Mouse (Mus musculus) gastrocnemius, adult 2 months (tissue): Measurements from ENCODE around the gene Camk1d. TPM values are rescaled to one million over a fixed set of nuclear protein-coding genes. Genes with fewer than 3 reads are reported as not detected.

Experiments
- DNase-seq: peaks from one replicate; pipeline ENCODE4 v3.0.0; 2022
- H3K27ac ChIP-seq: fragments of 200-600 bp; 2 replicates; pipeline ENCODE4 v1.8.1; 2022; ENCODE audit warnings: mild to moderate bottlenecking
- H3K4me3 ChIP-seq: fragments of 200-600 bp; 2 replicates; pipeline ENCODE4 v1.8.1; 2022; ENCODE audit warnings: mild to moderate bottlenecking, moderate library complexity
- CTCF ChIP-seq: fragments of 200-600 bp; IDR thresholded peaks from 2 replicates; pipeline ENCODE4 v1.8.1; 2022; ENCODE audit warnings: antibody characterized with exemption, mild to moderate bottlenecking, moderate library complexity
- intact Hi-C: fragments of 180-260 bp; cut with DNase I; formaldehyde crosslinking; loops from one replicate; pipeline ENCODE4 v1.15.1; 2025
- long read RNA-seq, 2 experiments: library from polyadenylated mRNA; stranded (forward); transcript quantifications; one replicate each; pipeline ENCODE4 v2.0.0; 2021
- total RNA-seq, 2 experiments: library from RNA; stranded (reverse); gene quantifications; 2 replicates each; pipeline ENCODE4 v1.2.3; 2021

Camk1d gene
- 1 to 10 TPM; 1.6 TPM for total RNA-seq
- long read RNA-seq, experiment 1 = 0 reads
- long read RNA-seq, experiment 2, partial matches to known transcripts = 0 of 1 reads
- long read RNA-seq, experiment 2, other reads (novel, unspliced or antisense) = 1 of 1 reads

DNA sequence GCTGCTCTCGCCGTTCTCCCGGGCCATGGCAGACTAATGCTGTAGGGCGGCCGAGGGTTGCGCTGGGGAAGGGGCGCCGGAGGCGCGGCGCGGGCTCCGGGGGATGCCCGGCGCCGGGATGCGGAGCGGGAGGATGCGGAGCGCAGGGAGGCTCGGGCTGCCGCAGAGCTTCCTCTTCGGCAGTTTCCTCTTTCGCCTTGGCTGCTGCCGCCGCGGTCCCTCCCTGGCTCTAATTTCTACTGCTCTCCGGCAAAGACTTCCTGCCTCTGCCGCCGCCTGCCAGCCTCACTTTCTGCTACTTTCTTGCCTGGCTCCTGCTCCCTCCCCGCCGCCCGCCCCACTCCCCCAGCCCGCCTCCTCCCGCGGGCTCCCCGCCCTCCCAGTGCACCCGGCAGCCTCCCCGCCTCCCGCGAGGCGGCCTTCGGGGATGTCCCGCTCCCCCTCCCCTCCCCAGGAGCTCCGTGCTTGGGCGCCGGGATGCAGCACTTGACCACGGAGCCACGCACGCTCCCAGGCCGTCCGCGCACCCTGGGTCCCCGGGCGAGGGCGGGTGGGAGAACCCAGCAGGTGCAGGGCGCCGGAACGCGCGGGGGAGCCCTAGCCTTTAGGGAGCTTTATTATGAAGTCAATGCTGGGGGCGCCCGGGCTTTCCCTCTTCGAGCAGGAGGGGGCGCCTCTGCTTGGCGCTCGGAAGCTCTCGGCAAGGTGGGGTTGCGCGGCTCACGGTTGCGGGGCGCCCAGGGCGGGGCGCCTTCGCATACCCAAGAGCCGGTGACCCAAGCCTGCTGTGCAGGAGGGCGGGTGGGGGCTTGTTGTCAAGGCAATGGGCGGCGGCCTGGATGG, at the start of gene Camk1d:
Camk1d (minus strand) TSS at position 305 of the 843 bp plus-strand sequence.
- H3K27ac ChIP-seq = peak within 1 kb of the TSS; percentile 74
- peak; percentile 82 for DNase-seq
- peak within 1 kb of the TSS; percentile 75 for H3K4me3 ChIP-seq
- intact Hi-C loops = loop anchor here (5.0 kb wide), 1 partner anchor 262 kb away; no protein-coding TSS in a partner anchor
- peak; percentile 54 for TF ChIP-seq CTCF

GRCm38 (mm10) chr2:5762031-5762430, 47.7 kb upstream of the Camk1d start:
- H3K4me3 ChIP-seq = no peak overlapping the region
- H3K27ac ChIP-seq = no peak overlapping the region
- no peak for TF ChIP-seq CTCF
- intact Hi-C loops = no loop called here
- no peak for DNase-seq

DNA sequence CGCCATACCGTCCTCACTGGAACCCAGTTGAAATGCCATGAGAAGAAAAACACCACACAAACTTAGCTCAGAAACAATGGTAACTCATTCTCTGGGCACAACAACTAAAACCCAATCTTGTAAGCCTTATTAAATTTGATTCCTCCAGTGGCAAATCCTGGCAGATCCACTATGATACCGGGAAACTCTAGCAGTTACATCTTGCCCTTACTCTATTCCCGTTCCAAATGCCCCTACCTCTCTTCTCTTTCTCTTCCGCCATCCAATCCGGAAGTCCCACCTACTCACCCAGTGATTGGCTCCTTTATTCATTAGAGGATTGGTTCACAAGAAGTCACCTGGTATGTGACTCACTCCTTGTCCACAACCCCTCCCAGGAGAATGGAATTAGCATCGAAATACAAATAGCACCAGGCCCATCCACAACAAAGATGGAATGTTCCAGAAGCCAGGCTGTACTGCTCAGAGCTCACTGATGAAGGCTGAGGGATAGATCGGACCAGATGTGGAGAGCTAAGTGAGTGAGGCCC, 46.2 kb upstream of the Camk1d start:
- Histone ChIP-seq H3K4me3 (no peak overlapping the region), H3K27ac (no peak overlapping the region)
- no peak for TF ChIP-seq CTCF
- no peak for DNase-seq
- intact Hi-C loops = no loop called here

DNA sequence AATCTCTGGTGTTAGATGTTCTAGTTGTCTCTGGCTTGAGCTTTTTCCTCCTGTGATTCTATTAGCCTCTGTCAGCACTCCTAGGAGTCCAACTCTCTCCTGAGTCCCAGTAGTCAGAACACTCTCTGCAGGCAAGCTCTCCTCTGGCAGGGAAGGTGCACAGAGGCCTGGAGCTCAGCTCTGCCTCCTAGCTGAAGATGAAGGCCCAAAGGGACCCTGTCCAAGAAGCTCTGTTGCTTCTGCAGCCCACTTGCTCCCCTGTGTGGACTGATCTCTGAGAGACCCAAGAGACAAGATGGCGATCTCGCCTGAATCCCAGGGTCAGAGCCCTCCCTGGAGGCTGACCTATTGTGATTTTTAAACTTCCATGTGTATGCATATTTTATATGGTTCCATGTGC, 44.3 kb upstream of the Camk1d start:
- Histone ChIP-seq H3K4me3 (no peak overlapping the region), H3K27ac (no peak overlapping the region)
- DNase-seq = no peak
- intact Hi-C loops = no loop called here
- 0 out of 2 replicates have a peak, but pooled peaks have one; percentile 3 for TF ChIP-seq CTCF

- no peak for TF ChIP-seq CTCF
- H3K4me3 ChIP-seq = no peak overlapping the region
- intact Hi-C loops = no loop called here
- no peak overlapping the region for H3K27ac ChIP-seq
- no peak for DNase-seq
Measured at GRCm38 (mm10) chr2:5750872-5751271, 36.6 kb upstream of the Camk1d start.

DNA sequence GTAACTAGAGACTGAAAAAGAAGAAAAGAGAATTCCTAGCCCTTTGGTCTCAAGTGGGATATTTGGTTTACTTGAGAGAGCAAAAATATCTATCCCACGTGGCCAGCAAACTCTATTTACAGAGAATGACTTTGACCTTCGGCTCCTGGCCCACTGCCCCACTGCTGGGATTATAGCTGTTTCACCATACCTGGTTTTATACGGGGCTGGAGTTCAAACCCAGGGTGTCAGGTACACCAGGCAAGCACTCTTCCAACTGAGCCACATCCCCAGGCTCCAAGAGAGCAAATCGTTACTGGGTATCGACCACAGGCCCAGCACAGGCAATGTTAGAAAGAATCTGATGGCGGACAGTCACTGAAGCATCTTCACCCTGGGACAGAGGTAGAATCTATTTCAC, 34.9 kb upstream of the Camk1d start:
- no peak overlapping the region for H3K4me3 ChIP-seq
- no peak for DNase-seq
- intact Hi-C loops = no loop called here
- no peak for TF ChIP-seq CTCF
- H3K27ac ChIP-seq = no peak overlapping the region

GRCm38 (mm10) chr2:5747545-5748043, 33.3 kb upstream of the Camk1d start:
- no peak for TF ChIP-seq CTCF
- no peak overlapping the region for H3K4me3 ChIP-seq
- no peak for DNase-seq
- H3K27ac ChIP-seq = no peak overlapping the region
- intact Hi-C loops = no loop called here

- TF ChIP-seq CTCF = no peak
- intact Hi-C loops = no loop called here
- DNase-seq = no peak
- Histone ChIP-seq H3K4me3 (peak overlapping the region; percentile 24; the same call in 1 of the 2 replicates), H3K27ac (no peak overlapping the region)
Measured at GRCm38 (mm10) chr2:5746529-5746928, 32.2 kb upstream of the Camk1d start.

DNA sequence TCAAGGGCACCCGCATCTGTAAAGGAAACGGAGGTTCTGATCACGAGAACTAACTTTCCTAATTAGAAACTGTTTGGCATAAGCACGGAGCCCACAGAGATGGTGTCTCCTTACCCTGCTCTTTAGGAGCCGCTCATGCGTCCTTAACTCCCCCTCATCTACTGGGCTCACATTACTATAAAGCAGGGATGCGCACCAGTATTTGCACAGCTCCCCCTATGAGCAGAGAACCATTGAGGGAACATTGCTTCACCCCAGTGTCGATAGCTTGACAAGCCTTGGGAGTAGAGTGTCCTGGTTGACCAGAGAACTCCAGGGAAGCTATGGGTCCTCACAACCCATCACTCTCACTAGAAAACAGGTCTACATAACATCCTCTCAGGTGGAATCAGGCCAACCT, 29.6 kb upstream of the Camk1d start:
- no peak for TF ChIP-seq CTCF
- Histone ChIP-seq H3K27ac (no peak overlapping the region), H3K4me3 (no peak overlapping the region)
- intact Hi-C loops = no loop called here
- no peak for DNase-seq

DNA sequence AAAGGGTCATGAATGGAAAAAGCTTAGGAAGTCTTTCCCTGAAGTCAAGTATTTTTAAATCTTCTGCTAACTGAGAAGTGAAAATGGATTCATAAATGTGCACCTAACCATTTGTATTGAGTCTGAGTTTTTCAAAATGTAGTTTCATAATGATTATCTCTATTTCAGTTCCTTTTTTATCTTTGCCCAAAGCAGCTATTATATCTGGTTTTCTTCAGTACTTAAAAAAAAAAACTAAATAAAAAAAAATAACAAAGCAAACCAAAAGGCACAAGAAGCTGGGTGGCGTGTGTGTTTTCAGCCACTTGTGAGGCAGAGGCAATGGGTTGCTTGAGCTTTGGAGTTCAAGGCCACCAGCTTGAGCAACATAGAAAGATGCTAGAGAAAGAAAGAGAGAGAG, 26.6 kb upstream of the Camk1d start:
- no peak for DNase-seq
- no peak for TF ChIP-seq CTCF
- Histone ChIP-seq H3K4me3 (no peak overlapping the region), H3K27ac (no peak overlapping the region)
- intact Hi-C loops = no loop called here

- no peak for DNase-seq
- Histone ChIP-seq H3K27ac (no peak overlapping the region), H3K4me3 (no peak overlapping the region)
- TF ChIP-seq CTCF = no peak
- intact Hi-C loops = no loop called here
Measured at GRCm38 (mm10) chr2:5735881-5736280, 21.6 kb upstream of the Camk1d start.

DNA sequence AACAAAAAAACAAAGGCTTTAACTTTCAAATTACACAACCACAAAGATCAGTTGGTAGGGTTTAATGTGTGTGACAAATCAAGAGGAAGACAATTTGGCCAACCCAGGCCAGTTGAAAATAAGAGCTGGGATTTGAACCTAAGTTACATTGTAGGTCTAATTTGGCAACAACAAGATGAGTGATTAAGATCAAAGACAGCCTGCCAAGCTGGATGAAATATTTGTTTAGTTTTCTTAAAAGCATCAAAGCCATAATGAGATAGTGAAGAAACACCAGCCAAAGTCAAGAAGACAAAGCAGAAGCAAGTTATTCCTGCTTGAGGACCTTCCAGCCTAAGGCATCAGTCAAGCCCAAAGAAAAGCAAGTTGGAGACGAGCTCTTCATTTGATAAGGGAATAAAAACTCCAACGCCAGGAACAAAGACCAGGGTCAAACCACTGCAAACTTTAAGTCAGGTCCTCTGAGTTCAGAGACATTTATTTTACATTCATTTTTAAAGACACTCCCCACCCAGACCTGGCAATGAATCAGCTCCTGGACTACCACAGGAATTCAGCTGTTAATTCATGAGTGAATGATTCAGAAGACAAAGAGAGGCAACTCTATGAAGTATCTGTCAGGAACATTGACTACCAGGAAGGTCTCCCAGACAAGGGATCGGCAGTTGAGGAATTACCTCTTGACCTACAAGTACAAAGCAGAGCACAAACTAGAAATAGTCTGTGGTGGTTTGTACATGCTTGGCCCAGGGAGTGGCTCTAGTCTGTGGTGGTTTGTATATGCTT, 19.2 kb upstream of the Camk1d start:
- Histone ChIP-seq H3K27ac (no peak overlapping the region), H3K4me3 (no peak overlapping the region)
- intact Hi-C loops = no loop called here
- no peak for TF ChIP-seq CTCF
- DNase-seq = no peak

- DNase-seq = no peak
- Histone ChIP-seq H3K27ac (no peak overlapping the region), H3K4me3 (no peak overlapping the region)
- TF ChIP-seq CTCF = no peak
- intact Hi-C loops = no loop called here
Measured at GRCm38 (mm10) chr2:5732047-5732446, 17.7 kb upstream of the Camk1d start.
